Comparison of ENCODE assay signal across 22 mouse cellular contexts in genomic region chr11:113892067-113892466, GRCm38 (mm10).
DNase-seq lines count a peak whose midpoint lies in the region; ATAC-seq and TF ChIP-seq lines count a peak whose summit lies in the region.
"Had no signal": no experiment of that assay in that cellular context is flagged by ENCODE, and none has a peak within 500 bp of the region (broad histone marks: within the 10 kb centered on the region; RNA-seq: fewer than 3 reads in every experiment).

No protein-coding gene starts in this region.

- H3K4me2 ChIP-seq in forebrain, postnatal 0 days (ENCODE audit: low read depth), result no peak overlapping the region
- H3K4me2 ChIP-seq in forebrain, embryonic 16.5 days (ENCODE audit: low read length), result no peak overlapping the region
- H3K4me2 ChIP-seq in limb, embryonic 11.5 days (ENCODE audit: low read depth, severe bottlenecking), result no peak overlapping the region
- no peak overlapping the region for H3K4me2 ChIP-seq in kidney, embryonic 16.5 days (replicated peaks; ENCODE audit: low read depth, low read length)
- H3K4me2 ChIP-seq: hindbrain, embryonic 15.5 days had no signal

- no peaks in the 10 kb centered on the region for H3K27me3 ChIP-seq in forebrain, postnatal 0 days (ENCODE audit: insufficient read depth, low read length)
- no peaks in the 10 kb centered on the region for H3K27me3 ChIP-seq in forebrain, embryonic 16.5 days (replicated peaks; ENCODE audit: control insufficient read depth, insufficient read depth, low read length)
- no peaks in the 10 kb centered on the region for H3K27me3 ChIP-seq in limb, embryonic 11.5 days (ENCODE audit: control insufficient read depth, insufficient read depth, low read length)
- no peaks in the 10 kb centered on the region for H3K27me3 ChIP-seq in kidney, embryonic 16.5 days (ENCODE audit: insufficient read depth, low read length)
- H3K27me3 ChIP-seq: hindbrain, embryonic 15.5 days had no signal

- H3K9me3 ChIP-seq in forebrain, postnatal 0 days (ENCODE audit: low read length), result no peaks in the 10 kb centered on the region
- H3K9me3 ChIP-seq in forebrain, embryonic 16.5 days (ENCODE audit: control insufficient read depth, low read length), result no peaks in the 10 kb centered on the region
- no peaks in the 10 kb centered on the region for H3K9me3 ChIP-seq in limb, embryonic 11.5 days (ENCODE audit: control insufficient read depth, low read length)
- no peaks in the 10 kb centered on the region for H3K9me3 ChIP-seq in kidney, embryonic 16.5 days (ENCODE audit: low read length)
- H3K9me3 ChIP-seq: forebrain, embryonic 10.5 days; heart, embryonic 10.5 days; hindbrain, embryonic 15.5 days; megakaryocyte, embryonic 14.5 days had no signal

- 52% methylated on average over 6 of the region's 6 CpGs for WGBS in forebrain, postnatal 0 days
- WGBS in forebrain, embryonic 16.5 days, result 49% methylated on average over 6 of the region's 6 CpGs
- WGBS in limb, embryonic 11.5 days, result 32% methylated on average over 6 of the region's 6 CpGs
- WGBS in kidney, embryonic 16.5 days, result 64% methylated on average over 6 of the region's 6 CpGs

- no peak; the same call in 1 of the 2 replicates for ATAC-seq in forebrain, postnatal 0 days
- no peak for ATAC-seq in forebrain, embryonic 16.5 days
- no peak for ATAC-seq in limb, embryonic 11.5 days (ENCODE audit: insufficient number of reproducible peaks, low FRiP score, low TSS enrichment, low read depth)
- ATAC-seq in kidney, embryonic 16.5 days (ENCODE audit: low FRiP score, low TSS enrichment), result no peak
- ATAC-seq: liver, postnatal 0 days had no signal

- DNase-seq in forebrain, postnatal 0 days, result peak; percentile 32
- DNase-seq in retina, postnatal 1 day, result peak; percentile 60
- DNase-seq in retina, embryonic 14.5 days (ENCODE audit: low spot score), result no peak
- DNase-seq in limb, embryonic 11.5 days (ENCODE audit: low spot score), result peak; percentile 35
- DNase-seq in cerebellum, adult 11 months, result no peak
- DNase-seq: adrenal gland, adult 2 months; cerebellum, adult 18-20 months; heart, postnatal 10 days; kidney, adult 11 months; kidney, postnatal 14 days; liver; liver, postnatal 0 days; lung, postnatal 14 days; right cerebral cortex, postnatal 25 days; thymus, postnatal 14 days had no signal

- TF ChIP-seq CTCF in forebrain, postnatal 0 days (IDR thresholded peaks at IDR 0.05; ENCODE audit: low read depth), result no peak

- no peak overlapping the region for H3K27ac ChIP-seq in forebrain, postnatal 0 days (ENCODE audit: low read depth, low read length)
- H3K27ac ChIP-seq in forebrain, embryonic 16.5 days (ENCODE audit: low read length), result no peak overlapping the region
- H3K27ac ChIP-seq in limb, embryonic 11.5 days (replicated peaks; ENCODE audit: low read depth, low read length), result peak overlapping the region; percentile 59; the same call in 1 of the 2 replicates
- H3K27ac ChIP-seq in kidney, embryonic 16.5 days (ENCODE audit: low read length), result no peak overlapping the region
- H3K27ac ChIP-seq: heart, embryonic 10.5 days; hindbrain, embryonic 15.5 days; stomach, postnatal 0 days had no signal

- H3K9ac ChIP-seq in forebrain, postnatal 0 days, result no peak overlapping the region
- no peak overlapping the region for H3K9ac ChIP-seq in forebrain, embryonic 16.5 days (replicated peaks; ENCODE audit: low read depth, low read length)
- H3K9ac ChIP-seq in limb, embryonic 11.5 days (ENCODE audit: low read length), result no peak overlapping the region
- no peak overlapping the region for H3K9ac ChIP-seq in kidney, embryonic 16.5 days (replicated peaks; ENCODE audit: low read length)
- H3K9ac ChIP-seq: hindbrain, embryonic 15.5 days; liver, postnatal 0 days had no signal

- H3K4me3 ChIP-seq in forebrain, postnatal 0 days (ENCODE audit: low read depth, low read length), result no peak overlapping the region
- H3K4me3 ChIP-seq in forebrain, embryonic 16.5 days (replicated peaks; ENCODE audit: low read length), result no peak overlapping the region
- no peak overlapping the region for H3K4me3 ChIP-seq in limb, embryonic 11.5 days (ENCODE audit: low read depth, low read length)
- H3K4me3 ChIP-seq in kidney, embryonic 16.5 days (ENCODE audit: low read length), result no peak overlapping the region
- H3K4me3 ChIP-seq: forebrain, embryonic 10.5 days; heart, embryonic 10.5 days; hindbrain, embryonic 15.5 days; megakaryocyte, embryonic 14.5 days had no signal

- 0 out of 2 replicates have a peak, but pooled peaks cover 6% of the 10 kb centered on the region for H3K4me1 ChIP-seq in forebrain, postnatal 0 days (ENCODE audit: insufficient read depth)
- peaks cover 3% of the 10 kb centered on the region; the same call in 1 of the 2 replicates for H3K4me1 ChIP-seq in forebrain, embryonic 16.5 days (replicated peaks; ENCODE audit: control insufficient read depth, insufficient read depth, low read length)
- H3K4me1 ChIP-seq in limb, embryonic 11.5 days (ENCODE audit: control insufficient read depth, insufficient read depth, low read length), result peaks cover 15% of the 10 kb centered on the region; the same call in 1 of the 2 replicates
- no peaks in the 10 kb centered on the region for H3K4me1 ChIP-seq in kidney, embryonic 16.5 days (ENCODE audit: insufficient read depth, low read length)
- H3K4me1 ChIP-seq: megakaryocyte, embryonic 14.5 days had no signal

- H3K36me3 ChIP-seq in forebrain, postnatal 0 days (ENCODE audit: insufficient read depth), result no peaks in the 10 kb centered on the region
- no peaks in the 10 kb centered on the region for H3K36me3 ChIP-seq in forebrain, embryonic 16.5 days (ENCODE audit: control insufficient read depth, insufficient read depth)
- no peaks in the 10 kb centered on the region for H3K36me3 ChIP-seq in limb, embryonic 11.5 days (ENCODE audit: control insufficient read depth, insufficient read depth, low read length)
- no peaks in the 10 kb centered on the region for H3K36me3 ChIP-seq in kidney, embryonic 16.5 days (ENCODE audit: insufficient read depth, low read length)
- H3K36me3 ChIP-seq: forebrain, embryonic 10.5 days; heart, embryonic 10.5 days; hindbrain, embryonic 15.5 days had no signal

Comparison
In these comparisons a context has a peak if more than half of its experiments do, and no peak if none do; other contexts are left out.
1. DNase-seq: peak in forebrain, postnatal 0 days (single experiment), retina, postnatal 1 day (single experiment) and limb, embryonic 11.5 days (single experiment); none in retina, embryonic 14.5 days (single experiment) and cerebellum, adult 11 months (single experiment).